Mouse (Mus musculus): ENCODE data around the gene Aldh1l2.

GRCm38 (mm10) chr10:83511304-83511703 lies 22.6 kb downstream of the Aldh1l2 start:
- TF ChIP-seq POLR2A (IDR thresholded peaks at IDR 0.05; ENCODE audit: borderline replicate concordance, extremely low read depth, insufficient read depth, insufficient read length, poor library complexity, severe bottlenecking) (no peak), CTCF (IDR thresholded peaks at IDR 0.05; ENCODE audit: borderline replicate concordance, extremely low read depth, insufficient read depth, insufficient read length) (no peak)
